Mouse (Mus musculus): ENCODE measurements around the gene Lrrfip1. TPM values are rescaled to one million over a fixed set of nuclear protein-coding genes. Genes with fewer than 3 reads are reported as not detected.
A peak's percentile ranks its signal among the peaks of the same experiment; 100 is the strongest.

Lrrfip1 gene
- total RNA-seq, 1 experiment from 2014 or later = 49.4 TPM

DNA sequence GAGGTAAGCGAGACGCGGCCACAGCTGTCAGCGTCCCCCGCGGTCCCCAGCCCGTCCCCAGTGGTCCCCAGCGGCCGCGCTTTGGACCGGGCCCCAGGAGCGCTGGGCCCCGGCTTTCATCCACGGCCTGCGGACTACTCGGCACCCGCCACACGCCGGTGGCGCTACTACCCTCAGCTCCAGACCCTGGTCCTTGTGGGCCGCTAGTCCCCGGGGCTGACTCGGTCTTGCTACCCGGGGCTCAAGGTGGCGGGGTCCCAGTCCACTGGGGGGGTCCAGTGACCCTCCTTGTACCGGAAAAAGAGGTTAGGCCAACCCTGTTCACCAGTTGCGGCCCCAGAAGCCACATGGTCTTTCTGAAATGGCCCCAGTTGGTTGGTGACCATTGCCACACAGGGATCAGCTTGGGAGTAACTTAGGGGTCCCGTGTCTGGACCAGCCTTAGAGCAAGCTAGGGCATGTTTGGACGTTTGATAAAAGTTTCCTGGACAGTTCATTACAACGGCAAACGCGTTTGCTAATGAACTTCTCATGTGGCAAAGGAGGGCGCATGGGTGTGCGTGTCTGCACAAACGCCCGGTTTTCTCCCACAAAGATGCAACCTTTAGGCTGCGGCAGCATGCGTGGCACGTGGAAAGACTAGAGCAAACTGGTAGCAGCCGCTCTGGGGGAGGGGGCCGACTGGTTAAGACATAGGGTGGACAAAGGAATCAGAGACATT, 514 bp downstream of the Lrrfip1 start:
- DNase-seq = no peak

GRCm38 (mm10) chr1:90999911-91000601, 1.5 kb downstream of the Lrrfip1 start:
- no peak for DNase-seq

DNA sequence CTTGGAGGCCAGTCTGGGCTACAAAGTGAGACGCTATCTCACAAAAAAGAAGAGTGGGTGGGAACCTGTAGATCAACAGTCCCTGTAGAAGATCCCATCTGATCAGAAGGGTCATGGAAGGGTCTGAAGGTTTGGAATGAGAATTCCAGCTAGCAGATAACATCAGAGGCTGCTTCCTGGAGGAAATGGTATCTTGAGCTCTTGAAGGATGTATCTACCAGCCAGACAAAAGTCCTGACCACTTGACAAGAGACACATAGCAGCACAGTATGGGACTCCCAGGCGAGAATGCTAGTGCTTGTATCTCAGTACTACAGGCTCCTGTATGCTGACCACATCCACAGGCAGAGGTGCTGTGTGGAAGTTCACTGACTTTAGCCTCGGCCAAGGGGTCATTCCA, 2.6 kb downstream of the Lrrfip1 start:
- DNase-seq = no peak

GRCm38 (mm10) chr1:91001871-91002539, 3.5 kb downstream of the Lrrfip1 start:
- DNase-seq = no peak

DNA sequence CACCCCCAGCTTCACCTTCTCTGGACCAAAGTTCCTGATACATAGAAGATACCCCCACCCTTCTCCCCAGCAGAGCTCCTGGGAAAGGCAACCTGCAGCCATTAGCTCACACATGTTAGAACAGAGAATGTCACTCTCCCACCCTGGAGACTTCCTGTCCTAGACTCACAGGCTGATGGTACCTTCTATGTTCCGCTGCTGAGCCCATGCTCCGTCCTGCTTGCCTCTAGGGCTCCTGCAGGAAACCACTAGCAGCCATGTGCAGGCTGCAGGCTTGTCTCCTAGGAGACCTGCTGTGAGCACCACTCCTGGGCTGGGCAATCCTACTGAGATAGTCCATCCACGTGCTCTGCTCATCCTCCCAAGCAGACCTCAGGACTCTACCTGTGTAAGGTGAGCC, 4.1 kb downstream of the Lrrfip1 start:
- DNase-seq = no peak

- DNase-seq = no peak
Observed at GRCm38 (mm10) chr1:91003522-91004253, 5.2 kb downstream of the Lrrfip1 start.

DNA sequence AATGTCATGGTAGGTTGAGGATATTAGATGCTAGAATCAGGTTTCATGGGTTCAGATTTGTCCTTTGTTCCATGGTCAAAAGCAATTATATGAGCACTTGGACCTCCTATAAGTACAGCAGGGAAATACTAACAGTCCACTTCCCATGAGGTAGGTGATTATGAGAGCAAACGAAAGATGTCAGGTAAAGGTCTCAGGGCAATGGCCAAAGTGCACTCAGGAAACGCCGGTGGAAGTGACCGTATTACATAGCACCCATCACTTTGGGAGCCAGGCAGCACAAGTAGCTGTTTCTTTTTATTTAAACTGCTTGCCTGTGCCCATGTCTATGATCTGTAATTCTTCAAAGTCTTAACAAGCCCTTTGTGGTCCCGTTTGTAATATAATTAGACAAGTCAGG, 7.5 kb downstream of the Lrrfip1 start:
- no peak for DNase-seq

DNA sequence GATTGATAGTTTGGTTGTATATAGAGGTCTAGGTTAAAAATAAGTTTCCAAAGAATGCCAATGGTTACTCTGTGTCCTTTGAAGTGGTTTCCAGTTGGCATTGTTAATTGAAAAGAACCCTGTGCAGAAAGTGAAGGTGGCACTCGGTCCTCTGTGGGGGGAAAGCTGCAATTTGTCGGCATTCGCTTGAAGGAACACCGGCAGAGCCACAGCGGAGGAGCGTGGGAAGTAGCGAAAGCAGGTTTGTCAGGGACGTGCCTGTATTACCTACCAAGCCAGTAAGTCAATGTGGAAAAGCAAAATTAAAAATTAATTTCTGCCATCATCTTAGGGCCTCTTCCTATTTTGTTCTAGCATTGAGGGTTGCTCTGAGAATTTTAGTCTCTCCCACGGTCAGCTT, 8.2 kb downstream of the Lrrfip1 start:
- no peak for DNase-seq

DNA sequence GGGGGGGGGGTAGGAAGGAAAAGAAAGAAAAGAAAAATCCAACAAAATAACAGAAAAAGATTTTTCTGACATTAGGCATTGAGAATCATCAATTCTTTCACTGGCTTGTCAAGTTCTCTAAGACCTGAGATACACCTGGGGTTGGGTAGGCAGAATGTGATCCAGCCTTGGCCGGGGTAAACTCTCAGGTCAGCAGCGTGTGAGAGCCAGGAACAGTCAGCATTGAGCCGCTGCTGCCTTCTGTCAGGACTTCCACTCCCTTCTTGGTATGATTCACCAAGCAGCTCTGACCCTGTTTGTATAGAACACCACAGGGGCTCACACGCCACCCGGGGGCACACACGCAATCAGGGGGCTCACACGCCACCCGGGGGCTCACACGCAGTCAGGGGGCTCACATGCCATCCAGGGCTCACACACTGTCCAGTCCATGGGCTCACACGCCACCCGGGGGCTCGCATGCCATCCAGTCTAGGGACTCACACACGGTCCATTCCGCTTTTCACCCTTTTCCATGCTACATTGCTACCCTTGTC, 9.7 kb downstream of the Lrrfip1 start:
- no peak for DNase-seq

GRCm38 (mm10) chr1:91008746-91009145, 10.2 kb downstream of the Lrrfip1 start:
- DNase-seq = no peak

DNA sequence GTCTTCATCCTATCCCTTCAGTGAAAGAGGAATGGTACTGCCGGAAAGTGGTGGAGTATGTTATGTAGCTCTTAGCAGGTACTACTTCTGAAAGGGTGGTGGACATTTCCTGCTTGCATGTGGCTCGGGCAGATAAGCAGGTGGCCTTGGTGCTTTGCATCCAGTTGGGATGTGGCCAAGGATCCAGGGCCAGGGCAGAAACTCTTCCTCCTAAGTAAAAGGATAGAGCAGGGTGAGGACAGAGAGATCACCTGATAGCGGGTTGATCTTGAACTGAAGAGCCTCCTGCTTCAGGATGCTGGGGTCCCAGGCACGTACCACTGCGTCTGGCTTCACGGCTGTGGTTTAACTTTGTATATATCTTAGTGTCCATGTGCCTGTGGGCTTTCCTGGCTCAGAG, 10.7 kb downstream of the Lrrfip1 start:
- peak; percentile 73 for DNase-seq

- DNase-seq = no peak
Observed at GRCm38 (mm10) chr1:91010216-91010615, 11.7 kb downstream of the Lrrfip1 start.

DNA sequence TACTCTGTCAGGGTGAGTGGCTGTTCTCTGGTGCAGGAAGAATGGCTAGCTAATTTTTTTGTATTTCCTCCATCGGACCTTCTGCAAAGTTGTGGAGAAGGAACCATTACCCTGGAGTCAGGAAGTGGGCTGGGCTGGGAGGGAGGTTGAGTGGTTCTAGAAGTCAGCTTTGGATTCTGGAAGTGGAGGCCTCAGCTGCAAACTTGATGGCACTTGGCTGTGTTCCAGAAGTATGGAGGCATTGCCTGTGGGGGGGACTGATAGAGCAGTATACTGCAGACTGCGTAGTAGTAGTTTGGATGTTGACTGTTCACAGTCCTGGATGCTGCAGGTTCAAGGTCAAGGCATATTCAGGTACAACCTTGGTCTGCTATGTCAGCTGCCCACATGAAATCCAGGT, 12.2 kb downstream of the Lrrfip1 start:
- DNase-seq = no peak

DNA sequence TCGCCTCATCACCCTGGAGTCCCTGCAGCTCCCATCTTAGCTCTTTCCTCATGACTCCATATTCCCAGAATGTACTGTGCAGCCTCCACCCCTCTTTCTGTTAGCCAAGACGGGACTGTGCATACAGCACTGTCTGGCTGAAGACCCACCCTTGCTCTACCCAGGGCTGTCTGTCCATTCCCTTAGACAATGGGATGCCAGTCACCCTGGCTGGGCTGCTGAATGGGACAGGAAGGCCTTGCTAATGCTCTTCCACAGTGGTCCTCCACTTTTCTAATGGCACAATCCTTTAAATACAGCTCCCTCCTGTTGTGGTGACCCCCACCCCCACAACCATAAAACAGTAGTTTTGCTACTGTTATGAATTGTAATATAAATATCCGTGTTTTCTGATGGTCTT, 12.8 kb downstream of the Lrrfip1 start:
- no peak for DNase-seq

- DNase-seq = peak; percentile 40
Observed at GRCm38 (mm10) chr1:91013803-91014202, 15.3 kb downstream of the Lrrfip1 start.

DNA sequence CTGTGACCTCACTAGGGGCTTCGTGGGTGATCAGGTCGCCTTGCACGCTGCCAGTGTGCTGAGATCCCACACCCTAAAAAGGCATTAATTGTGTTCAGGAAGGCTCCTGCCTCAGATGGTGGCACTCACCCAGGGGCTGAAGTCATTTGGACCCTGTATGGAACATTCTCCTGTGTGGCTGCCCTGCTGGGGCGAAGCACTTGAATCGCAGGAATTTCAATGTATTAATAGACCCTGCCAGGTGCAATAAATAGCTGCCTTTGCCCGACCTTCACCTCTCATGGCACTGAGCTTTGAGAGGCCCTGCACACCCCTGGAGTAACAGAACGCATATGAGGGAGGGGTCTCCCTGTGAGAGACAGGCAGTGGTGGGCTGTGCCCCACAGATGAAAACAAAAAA, 17.0 kb downstream of the Lrrfip1 start:
- peak; percentile 4 for DNase-seq

DNA sequence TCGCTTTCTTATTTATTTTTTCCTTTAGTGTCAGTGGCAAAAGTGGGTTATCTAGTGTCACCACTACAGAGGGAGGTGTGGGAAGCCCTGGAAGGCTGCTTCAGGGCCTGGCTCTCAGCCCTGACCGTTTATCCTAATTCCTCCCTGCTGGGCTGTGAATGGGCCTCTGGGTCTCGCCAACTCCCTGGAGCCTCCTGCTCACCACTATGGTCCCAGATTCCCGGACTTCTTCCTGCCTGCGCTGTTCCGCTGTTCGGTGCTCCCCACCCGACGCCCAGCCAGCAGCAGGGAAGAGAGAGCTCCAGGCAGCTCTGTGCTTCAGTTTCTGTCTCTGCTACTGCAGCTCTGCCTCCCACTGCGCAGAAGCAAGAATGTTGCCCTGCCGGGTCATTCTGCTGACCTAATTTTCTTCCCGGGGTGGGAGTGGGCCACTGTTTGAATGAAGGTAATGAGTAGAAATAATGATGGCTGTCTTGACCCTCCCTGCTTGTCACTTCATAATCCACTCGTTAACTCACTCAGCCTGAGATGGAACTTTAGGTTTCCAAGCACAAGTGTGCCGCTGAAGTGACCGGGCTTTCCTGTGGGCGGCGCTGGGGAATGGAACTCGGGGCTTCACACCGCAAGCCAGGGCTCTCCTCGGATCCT, 18.7 kb downstream of the Lrrfip1 start:
- DNase-seq = peak; percentile 42

GRCm38 (mm10) chr1:91019346-91019745, 20.8 kb downstream of the Lrrfip1 start:
- no peak for DNase-seq

GRCm38 (mm10) chr1:91021304-91021703, 22.8 kb downstream of the Lrrfip1 start:
- no peak for DNase-seq

DNA sequence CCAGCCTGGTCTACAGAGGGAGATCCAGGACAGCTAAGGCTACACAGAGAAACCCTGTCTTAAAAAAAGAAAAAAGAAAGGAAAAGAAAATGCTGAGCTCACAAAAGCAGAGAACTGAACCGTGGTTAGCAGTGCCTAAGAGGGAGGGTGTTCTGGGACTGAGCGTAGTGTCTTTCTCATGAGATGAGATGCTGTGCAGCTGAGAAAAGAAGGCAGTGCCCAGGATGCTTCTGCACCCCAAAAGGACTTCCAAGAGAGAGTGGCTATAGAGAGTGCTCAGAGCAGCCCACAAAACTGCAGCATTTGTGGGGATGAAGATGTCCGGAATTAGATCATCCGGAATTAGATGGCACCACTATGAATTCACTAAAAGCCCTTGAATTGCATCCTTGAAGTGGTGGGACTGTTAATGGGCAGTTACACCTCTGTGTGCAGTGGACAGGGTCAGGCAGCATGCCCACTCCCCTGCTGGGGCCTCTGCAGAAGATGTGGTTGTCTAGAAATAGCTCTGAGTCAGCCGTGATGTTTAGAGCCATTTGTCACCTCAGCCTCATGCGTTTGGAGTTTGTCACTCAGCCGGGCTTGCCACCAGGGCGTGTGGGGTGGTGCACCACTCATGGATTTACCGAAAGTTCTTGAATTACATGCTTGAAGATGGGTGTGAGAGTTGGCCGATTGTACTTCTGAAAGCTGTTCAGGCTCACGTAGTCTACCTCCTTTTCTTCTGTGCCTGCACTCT, 23.8 kb downstream of the Lrrfip1 start:
- DNase-seq = no peak

DNA sequence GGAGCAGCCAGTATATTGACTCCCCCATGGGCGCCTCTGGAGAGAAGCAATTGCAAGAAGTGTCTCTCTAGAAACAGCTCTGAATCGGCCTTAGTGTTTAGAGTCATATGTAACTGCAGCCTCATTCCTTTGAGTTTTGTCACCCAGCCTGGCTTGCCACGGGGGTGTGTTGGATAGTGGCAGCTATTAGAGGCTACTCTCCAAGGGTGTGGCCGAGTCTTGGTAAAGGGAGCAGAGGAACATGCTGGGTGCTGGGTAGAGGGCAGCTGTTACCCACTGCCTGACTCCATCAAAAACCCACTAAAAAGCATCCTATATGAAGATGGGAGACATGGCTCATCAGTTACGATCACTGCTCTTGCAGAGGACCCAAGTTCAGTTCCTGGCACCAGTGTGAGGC, 24.7 kb downstream of the Lrrfip1 start:
- no peak for DNase-seq
